Mouse (Mus musculus): ENCODE measurements around the gene Hils1. TPM values are rescaled to one million over a fixed set of nuclear protein-coding genes. Genes with fewer than 3 reads are reported as not detected.

Gene Hils1
- total and polyA plus RNA-seq, 3 experiments, result not detected

Other genes with a start within 250 kb of the Hils1 start
- 0.16 and 0.19 TPM in 2 replicates for gene Cdc34b, start 225.8 kb upstream of the Hils1 start, total RNA-seq (2012; rRNA removed)
- gene Cdc34b, start 225.8 kb upstream of the Hils1 start, polyA plus RNA-seq (2012; ENCODE audit: insufficient read depth in 1 of 2, insufficient read length in 2 of 2, low read depth in 1 of 2, low replicate concordance in 2 of 2, missing spikeins in 1 of 2), result under 1 TPM in 1 of 2 experiments, not detected in 1; 0.29 TPM
- gene Tmem92, start 184.9 kb upstream of the Hils1 start, total RNA-seq (2012; rRNA removed), result not detected in 2 replicates
- gene Tmem92, start 184.9 kb upstream of the Hils1 start, polyA plus RNA-seq (2012; ENCODE audit: insufficient read depth in 1 of 2, insufficient read length in 2 of 2, low read depth in 1 of 2, low replicate concordance in 2 of 2, missing spikeins in 1 of 2), result not detected
- gene Col1a1, start 31.4 kb upstream of the Hils1 start, total RNA-seq (2012; rRNA removed), result 0.12 and 0.20 TPM in 2 replicates
- gene Col1a1, start 31.4 kb upstream of the Hils1 start, polyA plus RNA-seq (2012; ENCODE audit: insufficient read depth in 1 of 2, insufficient read length in 2 of 2, low read depth in 1 of 2, low replicate concordance in 2 of 2, missing spikeins in 1 of 2), result under 1 TPM in 1 of 2 experiments, not detected in 1; 0.61 TPM
- gene Sgca, start 8.7 kb downstream of the Hils1 start, total RNA-seq (2012; rRNA removed), result not detected in 2 replicates
- not detected for gene Sgca, start 8.7 kb downstream of the Hils1 start, polyA plus RNA-seq (2012; ENCODE audit: insufficient read depth in 1 of 2, insufficient read length in 2 of 2, low read depth in 1 of 2, low replicate concordance in 2 of 2, missing spikeins in 1 of 2)
- 113 and 150 TPM in 2 replicates for gene Ppp1r9b, start 23.4 kb downstream of the Hils1 start, total RNA-seq (2012; rRNA removed)
- gene Ppp1r9b, start 23.4 kb downstream of the Hils1 start, polyA plus RNA-seq (2012; ENCODE audit: insufficient read depth in 1 of 2, insufficient read length in 2 of 2, low read depth in 1 of 2, low replicate concordance in 2 of 2, missing spikeins in 1 of 2), result 100 to 1,000 TPM in 1 of 2 experiments, 10 to 100 TPM in 1; 47.0 to 169 TPM
- 35.8 and 57.6 TPM in 2 replicates for gene Samd14, start 42.3 kb downstream of the Hils1 start, total RNA-seq (2012; rRNA removed)
- gene Samd14, start 42.3 kb downstream of the Hils1 start, polyA plus RNA-seq (2012; ENCODE audit: insufficient read depth in 1 of 2, insufficient read length in 2 of 2, low read depth in 1 of 2, low replicate concordance in 2 of 2, missing spikeins in 1 of 2), result 1,000 to 10,000 TPM in 1 of 2 experiments, 100 to 1,000 TPM in 1; 101 to 1,219 TPM
- gene Pdk2, start 73.8 kb downstream of the Hils1 start, total RNA-seq (2012; rRNA removed), result 0.56 and 0.81 TPM in 2 replicates
- gene Pdk2, start 73.8 kb downstream of the Hils1 start, polyA plus RNA-seq (2012; ENCODE audit: insufficient read depth in 1 of 2, insufficient read length in 2 of 2, low read depth in 1 of 2, low replicate concordance in 2 of 2, missing spikeins in 1 of 2), result 1 to 10 TPM in 1 of 2 experiments, not detected in 1; 8.0 TPM
- not detected in 2 replicates for gene Itga3, start 109.2 kb downstream of the Hils1 start, total RNA-seq (2012; rRNA removed)
- not detected for gene Itga3, start 109.2 kb downstream of the Hils1 start, polyA plus RNA-seq (2012; ENCODE audit: insufficient read depth in 1 of 2, insufficient read length in 2 of 2, low read depth in 1 of 2, low replicate concordance in 2 of 2, missing spikeins in 1 of 2)
- not detected in 2 replicates for gene Dlx3, start 152.5 kb downstream of the Hils1 start, total RNA-seq (2012; rRNA removed)
- gene Dlx3, start 152.5 kb downstream of the Hils1 start, polyA plus RNA-seq (2012; ENCODE audit: insufficient read depth in 1 of 2, insufficient read length in 2 of 2, low read depth in 1 of 2, low replicate concordance in 2 of 2, missing spikeins in 1 of 2), result not detected
- not detected in 2 replicates for gene Dlx4, start 178.7 kb downstream of the Hils1 start, total RNA-seq (2012; rRNA removed)
- gene Dlx4, start 178.7 kb downstream of the Hils1 start, polyA plus RNA-seq (2012; ENCODE audit: insufficient read depth in 1 of 2, insufficient read length in 2 of 2, low read depth in 1 of 2, low replicate concordance in 2 of 2, missing spikeins in 1 of 2), result not detected